Mouse (Mus musculus): ENCODE data around the gene Hnrnpm. TPM values are rescaled to one million over a fixed set of nuclear protein-coding genes. Genes with fewer than 3 reads are reported as not detected.

The Hnrnpm gene
- total and polyA plus RNA-seq, 3 experiments, result 174 to 756 (median 207) TPM

GRCm38 (mm10) chr17:33675452-33675851 lies 11.2 kb downstream of the Hnrnpm start:
- Histone ChIP-seq H3K27ac (ENCODE audit: insufficient read depth, low read depth) (no peak overlapping the region), H3K4me3 (replicated peaks in 1 of 3; ENCODE audit: low read depth in 2 of 3, low read length in 2 of 3, poor library complexity in 1 of 3) (no peak overlapping the region), H3K4me1 (ENCODE audit: control insufficient read depth in 1 of 2, insufficient read depth in 2 of 2) (peaks cover 2 to 52% of the 10 kb centered on the region in 2 experiments; a peak in 3 of 4 replicates), H3K9me3 (replicated peaks; ENCODE audit: low read length) (no peaks in the 10 kb centered on the region), H3K9ac (ENCODE audit: insufficient read depth, low read depth) (no peak overlapping the region), H3K36me3 (replicated peaks in 1 of 2; ENCODE audit: control insufficient read depth in 1 of 2, insufficient read depth in 1 of 2, low read length in 1 of 2) (peaks cover 21 to 63% of the 10 kb centered on the region in 2 experiments), H3K27me3 (replicated peaks) (no peaks in the 10 kb centered on the region), H3K4me2 (ENCODE audit: insufficient read depth, low read depth, poor library complexity, severe bottlenecking) (no peak overlapping the region), H3K79me2 (replicated peaks; ENCODE audit: control insufficient read depth, extremely low read depth, insufficient read depth, poor library complexity, severe bottlenecking) (peaks cover 89% of the 10 kb centered on the region)
- TF ChIP-seq JUN (IDR thresholded peaks at IDR 0.05; ENCODE audit: insufficient read depth, low read depth, low read length), result no peak
- TF ChIP-seq MAZ (IDR thresholded peaks at IDR 0.05; ENCODE audit: low read depth, low read length), result no peak
- no peak for TF ChIP-seq ZNF384 (IDR thresholded peaks at IDR 0.05; ENCODE audit: low read depth, low read length)
- TF ChIP-seq ELF1 (IDR thresholded peaks at IDR 0.05; ENCODE audit: low read depth, low read length), result no peak
- TF ChIP-seq GABPA (IDR thresholded peaks at IDR 0.05; ENCODE audit: insufficient replicate concordance, low read depth, low read length), result no peak
- no peak for TF ChIP-seq ETS1 (conservative IDR thresholded peaks at IDR 0.05; ENCODE audit: low read depth, low read length)
- no peak for TF ChIP-seq MYC (IDR thresholded peaks at IDR 0.05; ENCODE audit: low read depth, low read length)
- no peak for TF ChIP-seq ZMIZ1 (IDR thresholded peaks at IDR 0.05; ENCODE audit: low read depth, low read length)
- TF ChIP-seq CHD1 (IDR thresholded peaks at IDR 0.05; ENCODE audit: low read depth, low read length), result no peak
- no peak for TF ChIP-seq HCFC1 (IDR thresholded peaks at IDR 0.05; ENCODE audit: low read depth, low read length)
- TF ChIP-seq MEF2A (IDR thresholded peaks at IDR 0.05; ENCODE audit: borderline replicate concordance, low read depth, low read length), result no peak
- TF ChIP-seq PAX5 (IDR thresholded peaks at IDR 0.05; ENCODE audit: low read length), result no peak
- TF ChIP-seq ZC3H11A (IDR thresholded peaks at IDR 0.05; ENCODE audit: low read depth, low read length), result no peak
- TF ChIP-seq BHLHE40 (IDR thresholded peaks at IDR 0.05; ENCODE audit: low read depth, low read length), result no peak
- TF ChIP-seq POLR2A (IDR thresholded peaks at IDR 0.05; ENCODE audit: low read depth, low read length), result no peak
- in situ Hi-C loops (cut with MboI; ENCODE audit: low pct_ligation_motif_present, low pct_unique_long_range_greater_than_20kb, low sequenced_read_pairs), result no loop called here
- dilution Hi-C loops (cut with MboI; ENCODE audit: extremely low pct_ligation_motif_present, extremely low pct_unique_long_range_greater_than_20kb, low sequenced_read_pairs), result no loop called here
- no peak for DNase-seq (ENCODE audit: extremely low read depth)

GRCm38 (mm10) chr17:33673837-33674236 lies 12.8 kb downstream of the Hnrnpm start:
- Histone ChIP-seq H3K27ac (ENCODE audit: insufficient read depth, low read depth) (no peak overlapping the region), H3K27me3 (replicated peaks) (no peaks in the 10 kb centered on the region), H3K9me3 (replicated peaks; ENCODE audit: low read length) (no peaks in the 10 kb centered on the region), H3K36me3 (replicated peaks in 1 of 2; ENCODE audit: control insufficient read depth in 1 of 2, insufficient read depth in 1 of 2, low read length in 1 of 2) (peaks cover 26 to 74% of the 10 kb centered on the region in 2 experiments), H3K4me3 (replicated peaks in 1 of 3; ENCODE audit: low read depth in 2 of 3, low read length in 2 of 3, poor library complexity in 1 of 3) (no peak overlapping the region), H3K4me2 (ENCODE audit: insufficient read depth, low read depth, poor library complexity, severe bottlenecking) (no peak overlapping the region; the same call in 1 of the 2 replicates), H3K79me2 (replicated peaks; ENCODE audit: control insufficient read depth, extremely low read depth, insufficient read depth, poor library complexity, severe bottlenecking) (peaks cover 93% of the 10 kb centered on the region), H3K4me1 (ENCODE audit: control insufficient read depth in 1 of 2, insufficient read depth in 2 of 2) (peaks cover under 1 to 36% of the 10 kb centered on the region in 2 experiments; a peak in 3 of 4 replicates), H3K9ac (ENCODE audit: insufficient read depth, low read depth) (no peak overlapping the region)
- dilution Hi-C loops (cut with MboI; ENCODE audit: extremely low pct_ligation_motif_present, extremely low pct_unique_long_range_greater_than_20kb, low sequenced_read_pairs), result no loop called here
- no peak for DNase-seq (ENCODE audit: extremely low read depth)
- TF ChIP-seq RAD21 (IDR thresholded peaks at IDR 0.05; ENCODE audit: low read depth, low read length) (no peak), USF1 (IDR thresholded peaks at IDR 0.05; ENCODE audit: low read depth, low read length) (no peak), KAT2A (IDR thresholded peaks at IDR 0.05; ENCODE audit: insufficient replicate concordance, low read length) (no peak), TCF12 (IDR thresholded peaks at IDR 0.05; ENCODE audit: low read depth, low read length) (no peak), ETS1 (conservative IDR thresholded peaks at IDR 0.05; ENCODE audit: low read depth, low read length) (no peak), CHD2 (IDR thresholded peaks at IDR 0.05; ENCODE audit: low read length) (no peak), ZNF384 (IDR thresholded peaks at IDR 0.05; ENCODE audit: low read depth, low read length) (no peak), MXI1 (IDR thresholded peaks at IDR 0.05; ENCODE audit: low read depth, low read length) (no peak), POLR2AphosphoS2 (IDR thresholded peaks at IDR 0.05; ENCODE audit: low read depth, low read length) (no peak), MEF2A (IDR thresholded peaks at IDR 0.05; ENCODE audit: borderline replicate concordance, low read depth, low read length) (no peak), CHD1 (IDR thresholded peaks at IDR 0.05; ENCODE audit: low read depth, low read length) (no peak), NRF1 (IDR thresholded peaks at IDR 0.05; ENCODE audit: low read depth, low read length) (no peak), MAFK (IDR thresholded peaks at IDR 0.05; ENCODE audit: insufficient replicate concordance, low read length) (no peak), IRF4 (IDR thresholded peaks at IDR 0.05; ENCODE audit: low read depth, low read length) (no peak), JUN (IDR thresholded peaks at IDR 0.05; ENCODE audit: insufficient read depth, low read depth, low read length) (no peak), BHLHE40 (IDR thresholded peaks at IDR 0.05; ENCODE audit: low read depth, low read length) (no peak), CTCF (conservative IDR thresholded peaks at IDR 0.05 in 1 of 2, IDR thresholded peaks at IDR 0.05 in 1 of 2; ENCODE audit: low read depth in 2 of 2, low read length in 2 of 2) (no peak)
- in situ Hi-C loops (cut with MboI; ENCODE audit: low pct_ligation_motif_present, low pct_unique_long_range_greater_than_20kb, low sequenced_read_pairs), result no loop called here
